Mouse (Mus musculus) thymus, adult 2 months (tissue): Measurements from ENCODE around the gene Gm47985.

Experiments used
- CTCF ChIP-seq: fragments of 200-500 bp; IDR thresholded peaks from 2 replicates; pipeline ENCODE4 v1.5.1; 2012; ENCODE audit warnings: mild to moderate bottlenecking, control low read depth, low read length, moderate library complexity, borderline replicate concordance; ENCODE audit not compliant: control insufficient read depth, poor library complexity, insufficient read depth; ENCODE audit errors: extremely low read depth
- POLR2A ChIP-seq: fragments of 200-500 bp; IDR thresholded peaks from 2 replicates; pipeline ENCODE4 v1.6.1; 2012; ENCODE audit warnings: mild to moderate bottlenecking, low read length, control low read depth, moderate library complexity; ENCODE audit not compliant: control insufficient read depth, poor library complexity, insufficient read depth; ENCODE audit errors: extremely low read depth

- TF ChIP-seq POLR2A (no peak), CTCF (no peak)
Observed at GRCm38 (mm10) chr1:151214862-151215261, 32.5 kb downstream of the Gm47985 start.
